Mouse (Mus musculus) kidney, adult 2 months (tissue): ENCODE data around the gene Bcat2. TPM values are rescaled to one million over a fixed set of nuclear protein-coding genes. Genes with fewer than 3 reads are reported as not detected.

Source experiments
- DNase-seq: peaks from one replicate; pipeline ENCODE4 v3.0.0; 2021
- H3K27ac ChIP-seq: fragments of 200-500 bp; 2 replicates; pipeline ENCODE4 v1.5.1; 2012; ENCODE audit warnings: low read depth, low read length, control low read depth, inconsistent platforms; ENCODE audit not compliant: insufficient read depth
- H3K27me3 ChIP-seq: fragments of 200-500 bp; replicated peaks from 2 replicates; pipeline ENCODE4 v1.6.1; 2012; ENCODE audit warnings: mild to moderate bottlenecking, moderate library complexity, low read length, inconsistent platforms; ENCODE audit not compliant: control insufficient read depth, insufficient read depth
- H3K36me3 ChIP-seq: fragments of 200-500 bp; 2 replicates; pipeline ENCODE4 v1.6.1; 2012; ENCODE audit warnings: mild to moderate bottlenecking, moderate library complexity, low read length, inconsistent platforms; ENCODE audit not compliant: control insufficient read depth, insufficient read depth
- H3K4me1 ChIP-seq: fragments of 200-500 bp; 2 replicates; pipeline ENCODE4 v1.6.1; 2011; ENCODE audit warnings: low read length; ENCODE audit not compliant: control insufficient read depth, insufficient read depth
- H3K4me3 ChIP-seq: fragments of 200-500 bp; 2 replicates; pipeline ENCODE4 v1.5.1; 2011; ENCODE audit warnings: mild to moderate bottlenecking, low read depth, low read length, control low read depth; ENCODE audit not compliant: insufficient read depth
- CTCF ChIP-seq: fragments of 200-500 bp; conservative IDR thresholded peaks from 2 replicates; pipeline ENCODE4 v1.5.1; 2011; ENCODE audit warnings: low read depth, mild to moderate bottlenecking, control low read depth, low read length, moderate library complexity, mixed read lengths; ENCODE audit not compliant: insufficient read depth, insufficient read length
- POLR2A ChIP-seq: fragments of 200-500 bp; IDR thresholded peaks from one replicate; pipeline ENCODE4 v1.6.1; 2011; ENCODE audit warnings: low read depth, low read length, control low read depth
- WGBS: fragments of 180-500 bp; shearing (Covaris S2); methylation state at CpG from one replicate; pipeline ENCODE4 v1.1.7; 2018; 5-methylcytosine and 5-hydroxymethylcytosine counted together
- polyA plus RNA-seq: library from polyadenylated mRNA; depleted of rRNA; stranded (reverse); fragments of >200 nt; gene quantifications from 2 replicates; pipeline ENCODE4 v1.2.3, GENCODE M21; 2012; rRNA removed

Gene Bcat2
- polyA plus RNA-seq, 1 experiment = 185 TPM

- Histone ChIP-seq H3K27ac (no peak overlapping the region), H3K4me3 (no peak overlapping the region), H3K36me3 (no peaks in the 10 kb centered on the region), H3K27me3 (no peaks in the 10 kb centered on the region), H3K4me1 (no peaks in the 10 kb centered on the region; the same call in 1 of the 2 replicates)
- TF ChIP-seq CTCF (no peak), POLR2A (no peak)
- DNase-seq = peak; percentile 94
- 31% methylated on average over 29 of the region's 29 CpGs for WGBS
Measured at GRCm38 (mm10) chr7:45638623-45639401, 68.9 kb downstream of the Bcat2 start.

Other genes with a start within 250 kb of the Bcat2 start
- gene Trpm4, start 236.4 kb upstream of the Bcat2 start, polyA plus RNA-seq = 17.9 and 18.2 TPM in 2 replicates
- gene Hrc, start 234.9 kb upstream of the Bcat2 start, polyA plus RNA-seq = 0.14 and 3.2 TPM in 2 replicates
- gene Ppfia3, start 203.1 kb upstream of the Bcat2 start, polyA plus RNA-seq = 0.50 and 0.64 TPM in 2 replicates
- 2.7 and 3.9 TPM in 2 replicates for gene Lin7b, start 199.6 kb upstream of the Bcat2 start, polyA plus RNA-seq
- 137 and 138 TPM in 2 replicates for gene Snrnp70, start 174.4 kb upstream of the Bcat2 start, polyA plus RNA-seq
- 0.07 and 0.91 TPM in 2 replicates for gene Kcna7, start 164.5 kb upstream of the Bcat2 start, polyA plus RNA-seq
- gene Ntf5, start 156.5 kb upstream of the Bcat2 start, polyA plus RNA-seq = 0.44 and 0.58 TPM in 2 replicates
- not detected in 2 replicates for gene Lhb, start 149.3 kb upstream of the Bcat2 start, polyA plus RNA-seq
- gene Gys1, start 135.3 kb upstream of the Bcat2 start, polyA plus RNA-seq = 57.4 and 61.2 TPM in 2 replicates
- 36.3 and 42.7 TPM in 2 replicates for gene Ruvbl2, start 132.1 kb upstream of the Bcat2 start, polyA plus RNA-seq
- 6,932 and 8,155 TPM in 2 replicates for gene Ftl1, start 110.3 kb upstream of the Bcat2 start, polyA plus RNA-seq
- 104 and 112 TPM in 2 replicates for gene Bax, start 103.3 kb upstream of the Bcat2 start, polyA plus RNA-seq
- 0.20 and 0.46 TPM in 2 replicates for gene Tulp2, start 88.3 kb upstream of the Bcat2 start, polyA plus RNA-seq
- gene Gm45808, start 83.3 kb upstream of the Bcat2 start, polyA plus RNA-seq = 1.1 and 1.2 TPM in 2 replicates
- gene Dhdh, start 81.3 kb upstream of the Bcat2 start, polyA plus RNA-seq = 6.0 and 6.1 TPM in 2 replicates
- gene Nucb1, start 59.7 kb upstream of the Bcat2 start, polyA plus RNA-seq = 397 and 405 TPM in 2 replicates
- 26.6 and 28.2 TPM in 2 replicates for gene Ppp1r15a, start 43.9 kb upstream of the Bcat2 start, polyA plus RNA-seq
- gene Plekha4, start 43.8 kb upstream of the Bcat2 start, polyA plus RNA-seq = 4.6 and 5.9 TPM in 2 replicates
- gene Hsd17b14, start 15.3 kb upstream of the Bcat2 start, polyA plus RNA-seq = 43.9 and 48.3 TPM in 2 replicates
- gene Fgf21, start 45.3 kb downstream of the Bcat2 start, polyA plus RNA-seq = not detected in 2 replicates
- 0.05 and 0.11 TPM in 2 replicates for gene Fut1, start 47.1 kb downstream of the Bcat2 start, polyA plus RNA-seq
- gene Izumo1, start 51.7 kb downstream of the Bcat2 start, polyA plus RNA-seq = 0.29 and 0.34 TPM in 2 replicates
- 19.9 and 20.4 TPM in 2 replicates for gene Rasip1, start 57.3 kb downstream of the Bcat2 start, polyA plus RNA-seq
- gene Mamstr, start 69.8 kb downstream of the Bcat2 start, polyA plus RNA-seq = 2.1 and 2.5 TPM in 2 replicates
- gene Fut2, start 96.2 kb downstream of the Bcat2 start, polyA plus RNA-seq = not detected in 2 replicates
- gene Ntn5, start 113.9 kb downstream of the Bcat2 start, polyA plus RNA-seq = 0.09 TPM in 1 of 2 replicates, not detected in the other
- gene Sec1, start 124.2 kb downstream of the Bcat2 start, polyA plus RNA-seq = 0.22 and 0.23 TPM in 2 replicates
- gene Car11, start 129.7 kb downstream of the Bcat2 start, polyA plus RNA-seq = 8.1 and 8.3 TPM in 2 replicates
- gene Dbp, start 134.9 kb downstream of the Bcat2 start, polyA plus RNA-seq = 106 and 116 TPM in 2 replicates
- 955 and 1,014 TPM in 2 replicates for gene Rpl18, start 145.3 kb downstream of the Bcat2 start, polyA plus RNA-seq
- gene Sphk2, start 147.8 kb downstream of the Bcat2 start, polyA plus RNA-seq = 57.2 and 68.3 TPM in 2 replicates
- 0.19 and 0.35 TPM in 2 replicates for gene Fam83e, start 151.1 kb downstream of the Bcat2 start, polyA plus RNA-seq
- gene Spaca4, start 155.7 kb downstream of the Bcat2 start, polyA plus RNA-seq = 0.15 and 0.28 TPM in 2 replicates
- 5.7 and 7.3 TPM in 2 replicates for gene Lmtk3, start 213.6 kb downstream of the Bcat2 start, polyA plus RNA-seq
- 4.2 and 6.1 TPM in 2 replicates for gene Sult2b1, start 214.5 kb downstream of the Bcat2 start, polyA plus RNA-seq
- 43.3 and 44.7 TPM in 2 replicates for gene Cyth2, start 244.4 kb downstream of the Bcat2 start, polyA plus RNA-seq